Mouse (Mus musculus) intestine, embryonic 14.5 days (tissue): ENCODE results near the gene Slc12a7. TPM values are rescaled to one million over a fixed set of nuclear protein-coding genes. Genes with fewer than 3 reads are reported as not detected.
A peak's percentile ranks its signal among the peaks of the same experiment; 100 is the strongest.

Experiments
- ATAC-seq: fragments of 200-750 bp; cut with Nextera tagmentation; replicated peaks from 2 replicates; pipeline ENCODE4 v1.8.0; 2017; ENCODE audit warnings: low read depth, moderate number of reproducible peaks, moderate TSS enrichment, moderate library complexity; ENCODE audit not compliant: low FRiP score, low TSS enrichment
- DNase-seq: peaks from one replicate; pipeline ENCODE4 v3.0.0-alpha.2; 2018; ENCODE audit warnings: low spot score
- H3K27ac ChIP-seq: fragments of 300-500 bp; sonication (generic); 2 replicates; pipeline ENCODE4 v1.5.1; 2014; ENCODE audit warnings: low read depth, mild to moderate bottlenecking, control low read depth
- H3K27me3 ChIP-seq: fragments of 300-500 bp; sonication (generic); replicated peaks from 2 replicates; pipeline ENCODE4 v1.6.1; 2014; ENCODE audit warnings: low read length, control low read depth; ENCODE audit not compliant: control insufficient read depth, insufficient read depth
- H3K36me3 ChIP-seq: fragments of 300-500 bp; sonication (generic); 2 replicates; pipeline ENCODE4 v1.6.1; 2014; ENCODE audit warnings: low read length, control low read depth; ENCODE audit not compliant: control insufficient read depth, insufficient read depth
- H3K4me1 ChIP-seq: fragments of 300-500 bp; sonication (generic); replicated peaks from 2 replicates; pipeline ENCODE4 v1.6.1; 2014; ENCODE audit warnings: low read length, control low read depth, mixed read lengths; ENCODE audit not compliant: control insufficient read depth, insufficient read depth
- H3K4me2 ChIP-seq: fragments of 300-500 bp; sonication (generic); 2 replicates; pipeline ENCODE4 v1.6.1; 2014; ENCODE audit warnings: low read length
- H3K4me3 ChIP-seq: fragments of 300-500 bp; sonication (generic); 2 replicates; pipeline ENCODE4 v1.5.1; 2014; ENCODE audit warnings: low read depth, low read length, control low read depth, mixed read lengths
- H3K9ac ChIP-seq: fragments of 300-500 bp; sonication (generic); 2 replicates; pipeline ENCODE4 v1.6.1; 2014; ENCODE audit warnings: mild to moderate bottlenecking, low read length
- H3K9me3 ChIP-seq: fragments of 300-500 bp; sonication (generic); 2 replicates; pipeline ENCODE4 v1.6.1; 2016; ENCODE audit warnings: low read length, control low read depth; ENCODE audit not compliant: control insufficient read depth
- WGBS: fragments of 180-500 bp; shearing (Covaris S2); extraction: QIAGEN DNeasy Blood & Tissue Kit; methylation state at CpG from one replicate; pipeline ENCODE4 v1.1.7; 2014; 5-methylcytosine and 5-hydroxymethylcytosine counted together
- polyA plus RNA-seq: library from polyadenylated mRNA; unstranded; fragments of >200 nt; fragmentation: Nextera tagmentation; extraction: Ambion mirVana; gene quantifications from 2 replicates; pipeline ENCODE4 v1.2.1, GENCODE M21; 2014

Slc12a7 gene
- polyA plus RNA-seq, 1 experiment from 2014 or later: 32.8 TPM

DNA sequence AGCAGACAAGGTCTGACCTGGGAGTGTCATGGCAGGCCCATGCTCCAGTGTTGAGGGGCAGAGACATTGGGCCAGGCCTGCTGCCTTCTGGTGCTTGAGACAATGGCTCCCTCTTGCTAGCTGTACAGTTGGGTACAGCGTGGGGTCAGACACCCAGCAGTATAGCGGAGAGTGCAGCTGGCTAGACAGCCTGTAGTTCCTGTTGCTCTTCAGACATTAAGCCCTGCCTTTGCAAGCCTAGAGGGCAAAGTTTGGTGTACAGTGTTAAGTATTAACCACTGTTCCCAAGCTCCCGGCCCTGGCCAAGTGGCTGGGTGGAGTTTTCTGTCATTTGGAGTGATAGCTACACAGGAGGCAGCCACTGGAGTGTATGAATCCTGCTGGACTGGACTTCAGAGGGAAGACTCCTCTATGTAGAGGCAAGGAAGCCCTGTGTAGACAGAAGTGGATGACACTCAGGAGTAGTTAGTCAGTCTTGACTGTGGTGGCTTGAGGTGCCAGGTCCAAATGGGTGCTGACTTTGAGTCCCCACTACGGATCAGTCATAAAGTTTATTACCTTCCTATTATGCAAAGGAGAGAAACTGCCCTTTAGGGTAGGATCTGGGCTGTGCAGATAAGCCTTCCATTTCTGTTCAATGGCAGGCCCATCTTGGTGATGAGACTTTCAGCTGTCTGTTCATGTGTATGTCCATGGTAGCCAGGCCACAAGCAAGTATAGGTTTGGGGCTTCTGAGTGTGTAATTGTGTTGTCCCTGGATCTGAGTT lies 37.2 kb downstream of the Slc12a7 start:
- peaks cover 11% of the 10 kb centered on the region; the same call in 1 of the 2 replicates for H3K36me3 ChIP-seq
- peaks cover 44% of the 10 kb centered on the region for H3K4me1 ChIP-seq
- DNase-seq (peak; percentile 75), ATAC-seq (peak; percentile 88)
- peak overlapping the region; percentile 73 for H3K27ac ChIP-seq
- H3K4me3 ChIP-seq: no peak overlapping the region
- H3K4me2 ChIP-seq: peak overlapping the region; percentile 33
- WGBS: 37% methylated on average over 4 of the region's 4 CpGs
- H3K9me3 ChIP-seq: no peaks in the 10 kb centered on the region
- no peaks in the 10 kb centered on the region for H3K27me3 ChIP-seq
- H3K9ac ChIP-seq: no peak overlapping the region

GRCm38 (mm10) chr13:73771131-73771530 lies 38.2 kb downstream of the Slc12a7 start:
- H3K36me3 ChIP-seq: peaks cover 11% of the 10 kb centered on the region; the same call in 1 of the 2 replicates
- ATAC-seq (no peak), DNase-seq (no peak)
- no peaks in the 10 kb centered on the region for H3K27me3 ChIP-seq
- peak overlapping the region; percentile 33; the same call in 1 of the 2 replicates for H3K4me2 ChIP-seq
- no peaks in the 10 kb centered on the region for H3K9me3 ChIP-seq
- H3K4me3 ChIP-seq: no peak overlapping the region
- H3K9ac ChIP-seq: no peak overlapping the region
- H3K4me1 ChIP-seq: peaks cover 39% of the 10 kb centered on the region
- H3K27ac ChIP-seq: peak overlapping the region; percentile 33; the same call in 1 of the 2 replicates
- WGBS: 50% methylated on average over 3 of the region's 3 CpGs

DNA sequence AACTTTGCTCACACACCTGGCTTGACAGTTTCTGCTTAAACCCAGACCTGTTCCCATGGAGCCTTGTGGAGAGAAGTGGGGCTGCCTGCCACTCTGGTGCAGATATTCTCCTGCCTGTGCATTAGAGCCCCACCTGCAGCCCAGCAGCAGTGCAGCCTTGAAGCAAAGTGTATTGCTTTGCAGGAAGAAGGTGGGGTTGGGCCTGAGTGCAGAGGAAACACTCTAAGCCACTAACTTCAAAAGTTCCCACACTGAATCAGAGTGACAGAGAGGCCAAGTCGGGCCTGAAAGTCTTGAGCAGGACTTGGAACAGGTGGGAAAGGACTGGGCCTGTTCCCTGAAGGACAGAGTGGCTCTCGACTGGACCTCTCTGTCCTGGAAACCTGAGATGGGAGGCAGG lies 39.8 kb downstream of the Slc12a7 start:
- Histone ChIP-seq H3K9ac (no peak overlapping the region), H3K4me3 (no peak overlapping the region), H3K4me2 (no peak overlapping the region), H3K27ac (no peak overlapping the region), H3K27me3 (no peaks in the 10 kb centered on the region), H3K36me3 (peaks cover 11% of the 10 kb centered on the region; the same call in 1 of the 2 replicates), H3K9me3 (no peaks in the 10 kb centered on the region), H3K4me1 (peaks cover 31% of the 10 kb centered on the region)
- 33% methylated on average over 2 of the region's 2 CpGs for whole genome bisulfite sequencing
- ATAC-seq (no peak), DNase-seq (no peak)

DNA sequence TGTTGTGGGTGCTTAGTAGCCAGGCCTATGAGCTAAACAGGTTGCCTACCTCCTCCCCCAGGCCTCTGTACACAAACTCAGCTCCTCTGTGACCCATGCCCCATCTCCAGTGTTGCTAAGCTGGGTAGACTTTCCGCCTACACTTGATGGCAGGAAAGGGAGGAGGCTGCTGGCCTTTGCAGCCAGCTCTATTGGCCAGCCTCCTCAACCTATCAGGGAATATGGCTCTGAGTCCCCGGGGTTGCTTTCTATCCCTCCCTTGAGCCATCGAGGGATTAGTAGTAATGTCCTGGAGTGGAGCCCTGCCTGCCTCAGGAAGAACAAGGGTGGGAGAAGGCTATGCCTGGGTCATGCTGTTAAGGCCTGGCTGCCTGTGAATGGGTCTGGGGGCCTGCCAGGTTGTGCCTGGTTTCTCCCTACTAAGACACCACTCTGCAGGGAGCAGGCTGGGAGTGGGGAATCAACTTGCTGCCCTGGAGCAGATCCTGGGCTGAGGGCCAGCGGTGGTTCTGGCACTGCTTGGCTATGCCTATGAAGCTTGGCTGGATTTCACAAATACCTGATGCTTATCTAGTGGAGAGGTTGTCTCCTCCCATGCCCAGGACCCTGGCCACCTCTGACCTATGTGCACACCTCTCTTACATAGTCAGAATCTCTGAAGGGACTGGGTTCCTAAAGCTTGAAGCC lies 40.8 kb downstream of the Slc12a7 start:
- no peak overlapping the region for H3K4me3 ChIP-seq
- H3K27me3 ChIP-seq: no peaks in the 10 kb centered on the region
- no peak overlapping the region for H3K9ac ChIP-seq
- no peak overlapping the region for H3K27ac ChIP-seq
- peaks cover 24% of the 10 kb centered on the region for H3K4me1 ChIP-seq
- H3K9me3 ChIP-seq: no peaks in the 10 kb centered on the region
- H3K4me2 ChIP-seq: no peak overlapping the region
- H3K36me3 ChIP-seq: peaks cover 8% of the 10 kb centered on the region; the same call in 1 of the 2 replicates
- no peak for ATAC-seq
- no peak for DNase-seq
- WGBS: 60% methylated on average over 4 of the region's 4 CpGs

- ATAC-seq (no peak), DNase-seq (no peak)
- Histone ChIP-seq H3K36me3 (0 out of 2 replicates have a peak, but pooled peaks cover 4% of the 10 kb centered on the region), H3K9me3 (no peaks in the 10 kb centered on the region), H3K9ac (no peak overlapping the region), H3K4me1 (peaks cover 18% of the 10 kb centered on the region; the same call in 1 of the 2 replicates), H3K4me3 (no peak overlapping the region), H3K4me2 (no peak overlapping the region), H3K27ac (0 out of 2 replicates have a peak overlapping the region, but pooled peaks have one; percentile 27), H3K27me3 (no peaks in the 10 kb centered on the region)
- 75% methylated on average over 4 of the region's 4 CpGs for WGBS
Measured at GRCm38 (mm10) chr13:73775786-73776185, 42.9 kb downstream of the Slc12a7 start.

- Histone ChIP-seq H3K36me3 (0 out of 2 replicates have a peak, but pooled peaks cover 4% of the 10 kb centered on the region), H3K9ac (no peak overlapping the region), H3K27me3 (no peaks in the 10 kb centered on the region), H3K4me2 (no peak overlapping the region), H3K4me1 (peaks cover 14% of the 10 kb centered on the region; the same call in 1 of the 2 replicates), H3K27ac (no peak overlapping the region), H3K9me3 (no peaks in the 10 kb centered on the region), H3K4me3 (no peak overlapping the region)
- WGBS: 91% methylated on average over 3 of the region's 3 CpGs
- ATAC-seq: no peak
- DNase-seq: no peak
Measured at GRCm38 (mm10) chr13:73777578-73777977, 44.7 kb downstream of the Slc12a7 start.

GRCm38 (mm10) chr13:73782486-73782885 lies 49.6 kb downstream of the Slc12a7 start:
- no peaks in the 10 kb centered on the region for H3K9me3 ChIP-seq
- ATAC-seq (no peak), DNase-seq (no peak)
- H3K36me3 ChIP-seq: peaks cover 36% of the 10 kb centered on the region
- H3K27ac ChIP-seq: no peak overlapping the region
- H3K27me3 ChIP-seq: no peaks in the 10 kb centered on the region
- H3K4me2 ChIP-seq: no peak overlapping the region
- no peaks in the 10 kb centered on the region for H3K4me1 ChIP-seq
- WGBS: 59% methylated on average over 5 of the region's 5 CpGs
- H3K4me3 ChIP-seq: no peak overlapping the region
- H3K9ac ChIP-seq: no peak overlapping the region

DNA sequence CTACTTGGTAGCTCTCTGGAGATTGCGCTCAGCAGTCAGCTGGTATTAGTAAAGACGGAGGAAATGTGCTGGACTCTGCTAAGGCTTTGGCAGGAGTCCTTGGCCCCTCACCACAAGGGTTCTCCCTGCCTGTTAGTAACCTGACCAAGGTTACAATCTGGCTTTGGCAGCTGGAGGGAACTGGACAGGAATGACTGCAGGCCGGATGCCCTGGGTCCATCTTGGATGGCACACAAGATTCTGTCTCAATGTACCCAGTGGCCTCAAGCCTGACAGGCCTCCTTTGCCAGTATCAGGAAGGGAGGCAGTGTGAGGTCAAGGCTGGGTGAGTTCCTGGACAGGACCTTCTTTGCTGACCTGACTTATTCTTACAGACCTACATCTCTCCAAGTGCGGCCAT lies 59.3 kb downstream of the Slc12a7 start:
- 94% methylated on average over 4 of the region's 4 CpGs for WGBS
- H3K27me3 ChIP-seq: no peaks in the 10 kb centered on the region

More for the DNA sequence above, 59.3 kb downstream of the Slc12a7 start:
- H3K4me3 ChIP-seq: no peak overlapping the region
- H3K27ac ChIP-seq: no peak overlapping the region
- ATAC-seq (no peak), DNase-seq (no peak)
- H3K9me3 ChIP-seq: no peaks in the 10 kb centered on the region
- no peaks in the 10 kb centered on the region for H3K4me1 ChIP-seq
- H3K4me2 ChIP-seq: no peak overlapping the region
- peaks cover 78% of the 10 kb centered on the region for H3K36me3 ChIP-seq
- H3K9ac ChIP-seq: no peak overlapping the region
